Mouse (Mus musculus): ENCODE results near the gene Eif4e3. TPM values are rescaled to one million over a fixed set of nuclear protein-coding genes. Genes with fewer than 3 reads are reported as not detected.

The Eif4e3 gene
- total and polyA plus RNA-seq, 3 experiments: 9.8 to 16.3 (median 11.8) TPM

GRCm38 (mm10) chr6:99692916-99693841, 26.6 kb upstream of the Eif4e3 start:
- Histone ChIP-seq H3K27ac (ENCODE audit: insufficient read depth, low read depth) (no peak overlapping the region), H3K27me3 (replicated peaks) (no peaks in the 10 kb centered on the region), H3K9ac (ENCODE audit: insufficient read depth, low read depth) (no peak overlapping the region), H3K4me3 (replicated peaks in 1 of 3; ENCODE audit: low read depth in 2 of 3, low read length in 2 of 3, poor library complexity in 1 of 3) (no peak overlapping the region), H3K79me2 (replicated peaks; ENCODE audit: control insufficient read depth, extremely low read depth, insufficient read depth, poor library complexity, severe bottlenecking) (no peaks in the 10 kb centered on the region), H3K9me3 (replicated peaks; ENCODE audit: low read length) (peaks cover 8% of the 10 kb centered on the region), H3K36me3 (replicated peaks in 1 of 2; ENCODE audit: control insufficient read depth in 1 of 2, insufficient read depth in 1 of 2, low read length in 1 of 2) (no peaks in the 10 kb centered on the region), H3K4me1 (ENCODE audit: control insufficient read depth in 1 of 2, insufficient read depth in 2 of 2) (no peaks in the 10 kb centered on the region), H3K4me2 (ENCODE audit: insufficient read depth, low read depth, poor library complexity, severe bottlenecking) (no peak overlapping the region)
- in situ Hi-C loops (cut with MboI; ENCODE audit: low pct_ligation_motif_present, low pct_unique_long_range_greater_than_20kb, low sequenced_read_pairs) (no loop called here), dilution Hi-C loops (cut with MboI; ENCODE audit: extremely low pct_ligation_motif_present, extremely low pct_unique_long_range_greater_than_20kb, low sequenced_read_pairs) (no loop called here)
- TF ChIP-seq MXI1 (IDR thresholded peaks at IDR 0.05; ENCODE audit: low read depth, low read length): no peak
- no peak for TF ChIP-seq MEF2A (IDR thresholded peaks at IDR 0.05; ENCODE audit: borderline replicate concordance, low read depth, low read length)
- TF ChIP-seq TCF12 (IDR thresholded peaks at IDR 0.05; ENCODE audit: low read depth, low read length): no peak
- TF ChIP-seq EP300 (IDR thresholded peaks at IDR 0.05; ENCODE audit: low read length): no peak
- TF ChIP-seq PAX5 (IDR thresholded peaks at IDR 0.05; ENCODE audit: low read length): no peak
- no peak for TF ChIP-seq POLR2A (IDR thresholded peaks at IDR 0.05; ENCODE audit: low read depth, low read length)
- no peak for TF ChIP-seq TBP (conservative IDR thresholded peaks at IDR 0.05; ENCODE audit: low read depth, low read length)
- no peak for TF ChIP-seq NRF1 (IDR thresholded peaks at IDR 0.05; ENCODE audit: low read depth, low read length)
- DNase-seq (ENCODE audit: extremely low read depth): no peak

- no peak within 1 kb of the TSS for H3K4me3 ChIP-seq (replicated peaks in 1 of 3; ENCODE audit: low read depth in 2 of 3, low read length in 2 of 3, poor library complexity in 1 of 3)
- in situ Hi-C loops (cut with MboI; ENCODE audit: low pct_ligation_motif_present, low pct_unique_long_range_greater_than_20kb, low sequenced_read_pairs): no loop called here
Observed at GRCm38 (mm10) chr6:99692206-99692915, 25.8 kb upstream of the Eif4e3 start, which contains the start of gene Gpr27. Gene Gpr27 (plus strand): TSS chr6:99692679.

More at GRCm38 (mm10) chr6:99692206-99692915, 25.8 kb upstream of the Eif4e3 start, which contains the start of gene Gpr27:
- Histone ChIP-seq H3K9ac (ENCODE audit: insufficient read depth, low read depth) (no peak within 1 kb of the TSS), H3K4me2 (ENCODE audit: insufficient read depth, low read depth, poor library complexity, severe bottlenecking) (no peak within 1 kb of the TSS), H3K9me3 (replicated peaks; ENCODE audit: low read length) (peaks cover 8% of the 10 kb centered on the region), H3K79me2 (replicated peaks; ENCODE audit: control insufficient read depth, extremely low read depth, insufficient read depth, poor library complexity, severe bottlenecking) (no peaks in the 10 kb centered on the region), H3K27ac (ENCODE audit: insufficient read depth, low read depth) (no peak within 1 kb of the TSS), H3K27me3 (replicated peaks) (no peaks in the 10 kb centered on the region), H3K4me1 (ENCODE audit: control insufficient read depth in 1 of 2, insufficient read depth in 2 of 2) (no peaks in the 10 kb centered on the region), H3K36me3 (replicated peaks in 1 of 2; ENCODE audit: control insufficient read depth in 1 of 2, insufficient read depth in 1 of 2, low read length in 1 of 2) (no peaks in the 10 kb centered on the region)
- no peak for DNase-seq (ENCODE audit: extremely low read depth)
- TF ChIP-seq ELF1 (IDR thresholded peaks at IDR 0.05; ENCODE audit: low read depth, low read length): no peak
- no peak for TF ChIP-seq ZC3H11A (IDR thresholded peaks at IDR 0.05; ENCODE audit: low read depth, low read length)
- TF ChIP-seq CHD2 (IDR thresholded peaks at IDR 0.05; ENCODE audit: low read length): no peak
- no peak for TF ChIP-seq CTCF (conservative IDR thresholded peaks at IDR 0.05 in 1 of 2, IDR thresholded peaks at IDR 0.05 in 1 of 2; ENCODE audit: low read depth in 2 of 2, low read length in 2 of 2)
- no peak for TF ChIP-seq USF2 (conservative IDR thresholded peaks at IDR 0.05; ENCODE audit: low read depth, low read length)
- TF ChIP-seq JUND (conservative IDR thresholded peaks at IDR 0.05; ENCODE audit: low read depth, low read length): no peak
- no peak for TF ChIP-seq MXI1 (IDR thresholded peaks at IDR 0.05; ENCODE audit: low read depth, low read length)
- no peak for TF ChIP-seq ZNF384 (IDR thresholded peaks at IDR 0.05; ENCODE audit: low read depth, low read length)
- no peak for TF ChIP-seq GABPA (IDR thresholded peaks at IDR 0.05; ENCODE audit: insufficient replicate concordance, low read depth, low read length)
- no peak for TF ChIP-seq IRF4 (IDR thresholded peaks at IDR 0.05; ENCODE audit: low read depth, low read length)
- TF ChIP-seq E2F4 (IDR thresholded peaks at IDR 0.05; ENCODE audit: insufficient replicate concordance, low read depth, low read length): no peak
- no peak for TF ChIP-seq TCF12 (IDR thresholded peaks at IDR 0.05; ENCODE audit: low read depth, low read length)
- TF ChIP-seq RAD21 (IDR thresholded peaks at IDR 0.05; ENCODE audit: low read depth, low read length): no peak
- no peak for TF ChIP-seq JUN (IDR thresholded peaks at IDR 0.05; ENCODE audit: insufficient read depth, low read depth, low read length)
- no peak for TF ChIP-seq KAT2A (IDR thresholded peaks at IDR 0.05; ENCODE audit: insufficient replicate concordance, low read length)
- TF ChIP-seq NRF1 (IDR thresholded peaks at IDR 0.05; ENCODE audit: low read depth, low read length): no peak
- TF ChIP-seq ZMIZ1 (IDR thresholded peaks at IDR 0.05; ENCODE audit: low read depth, low read length): no peak
- dilution Hi-C loops (cut with MboI; ENCODE audit: extremely low pct_ligation_motif_present, extremely low pct_unique_long_range_greater_than_20kb, low sequenced_read_pairs): no loop called here
